Mouse (Mus musculus): ENCODE measurements at regions not wholly inside any gene's neighbourhood (a gene's known extent, or its start where the extent isn't known, plus 50 kb on each side); places are given as distances from the start of the nearest gene placed in this dataset.

DNA sequence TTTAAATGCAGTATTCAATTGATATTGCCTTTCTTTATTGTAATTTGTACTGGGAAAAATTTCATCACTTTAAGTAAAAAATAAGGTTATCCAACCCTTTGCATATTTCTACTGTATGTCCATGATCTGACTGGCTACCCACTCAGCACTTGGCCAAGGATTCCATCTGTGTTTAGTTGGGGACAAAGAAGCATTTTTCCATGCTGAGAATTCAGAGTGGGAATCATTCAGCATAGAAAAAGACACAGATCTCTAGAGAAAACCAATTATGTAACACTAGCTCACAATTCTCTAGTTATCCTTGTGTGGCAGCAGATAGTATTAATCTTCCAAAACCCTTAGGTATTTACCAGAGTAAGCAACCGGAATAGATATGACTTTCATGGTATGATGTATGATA, 213.5 kb upstream of the Ctso start:
- TF ChIP-seq CTCF (IDR thresholded peaks at IDR 0.05 in 2 of 3, conservative IDR thresholded peaks at IDR 0.05 in 1 of 3; ENCODE audit: control insufficient read depth in 1 of 3, insufficient read depth in 1 of 3, low read depth in 2 of 3, low read length in 3 of 3, poor library complexity in 1 of 3, severe bottlenecking in 1 of 3) = no peak
- TF ChIP-seq POLR2A (IDR thresholded peaks at IDR 0.05; ENCODE audit: control insufficient read depth in 1 of 2, insufficient read depth in 1 of 2, low read depth in 1 of 2, low read length in 2 of 2, poor library complexity in 1 of 2) = no peak
- no peak for TF ChIP-seq MAX (IDR thresholded peaks at IDR 0.05; ENCODE audit: low read length)
- no peak for TF ChIP-seq CHD2 (IDR thresholded peaks at IDR 0.05; ENCODE audit: low read length)
- no peak for TF ChIP-seq GATA1 (IDR thresholded peaks at IDR 0.05; ENCODE audit: low read depth, low read length)
- no peak for TF ChIP-seq SIN3A (IDR thresholded peaks at IDR 0.05; ENCODE audit: low read length)
- TF ChIP-seq ZMIZ1 (IDR thresholded peaks at IDR 0.05; ENCODE audit: low read depth, low read length) = no peak
